Comparison of ENCODE assay signal across 8 mouse cellular contexts in the genomic region with DNA sequence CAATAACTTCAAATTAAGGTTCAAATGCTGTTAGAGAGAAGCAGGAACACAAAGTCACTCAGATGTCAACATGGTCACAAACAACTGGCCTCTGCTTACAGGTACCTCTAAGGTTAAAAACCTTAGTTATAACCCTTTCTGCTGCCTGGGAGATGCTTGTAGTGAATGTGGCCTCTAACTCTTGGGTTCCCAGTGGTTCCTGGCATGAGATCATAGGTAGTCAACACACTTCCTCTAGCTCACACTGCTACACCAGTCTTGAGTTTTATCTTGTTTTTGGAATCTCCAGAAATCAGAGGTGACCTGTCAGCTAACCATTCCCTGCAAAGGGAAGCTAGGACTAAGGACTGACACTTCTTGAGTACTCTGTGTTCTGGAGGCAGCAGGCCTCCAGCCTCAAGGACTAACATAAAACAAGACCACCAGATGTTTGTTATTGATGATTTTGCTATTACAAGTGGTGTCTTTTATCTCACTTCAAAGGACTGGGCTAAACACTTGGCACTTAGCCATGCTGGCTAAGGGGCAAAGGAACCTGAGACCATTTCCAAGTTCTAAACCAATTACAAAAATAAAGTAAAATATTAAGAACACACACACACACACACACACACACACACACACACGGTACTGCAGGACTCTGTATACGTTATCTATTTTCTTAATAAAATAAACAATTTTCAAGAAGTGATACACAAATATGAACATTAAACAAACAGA. TPM values are rescaled to one million over a fixed set of nuclear protein-coding genes. Genes with fewer than 3 reads are reported as not detected.
DNase-seq lines count a peak whose midpoint lies in the region; ATAC-seq and TF ChIP-seq lines count a peak whose summit lies in the region.

No protein-coding gene starts in this region.

- no peak overlapping the region for H3K27ac ChIP-seq in forebrain, postnatal 0 days (ENCODE audit: low read depth, low read length)
- H3K27ac ChIP-seq in liver, embryonic 13.5 days, result peak overlapping the region; percentile 89

- DNase-seq in CD4-positive, CD25-positive, alpha-beta regulatory T cell, adult 2 months (ENCODE audit: low read depth, low spot score), result peak; percentile 22
- DNase-seq in lung, adult 2 months, result no peak
- DNase-seq in lung, postnatal 25 days (ENCODE audit: low spot score), result no peak
- DNase-seq in forebrain, postnatal 0 days, result no peak
- no peak for DNase-seq in liver, embryonic 13.5 days
- no peak for DNase-seq in right cerebral cortex, postnatal 10 days (ENCODE audit: low spot score in 2 of 2)
- DNase-seq in embryo, embryonic 11 days, result no peak

- no peak for ATAC-seq in CD4-positive, CD25-positive, alpha-beta regulatory T cell, adult 4 months
- no peak for ATAC-seq in forebrain, postnatal 0 days
- no peak for ATAC-seq in liver, embryonic 13.5 days (ENCODE audit: low read depth)

- peaks cover 18% of the 10 kb centered on the region for H3K4me1 ChIP-seq in lung, adult 2 months (ENCODE audit: control insufficient read depth, insufficient read depth, low read length)
- H3K4me1 ChIP-seq in forebrain, postnatal 0 days (ENCODE audit: insufficient read depth), result peaks cover 5% of the 10 kb centered on the region
- H3K4me1 ChIP-seq in liver, embryonic 13.5 days (replicated peaks), result peaks cover 56% of the 10 kb centered on the region

- H3K9ac ChIP-seq in forebrain, postnatal 0 days, result no peak overlapping the region
- H3K9ac ChIP-seq in liver, embryonic 13.5 days, result peak overlapping the region; percentile 92

- no peak for TF ChIP-seq CTCF in lung, adult 2 months (IDR thresholded peaks at IDR 0.05; ENCODE audit: insufficient read depth, low read length)
- TF ChIP-seq CTCF in forebrain, postnatal 0 days (IDR thresholded peaks at IDR 0.05; ENCODE audit: low read depth), result no peak

- no peaks in the 10 kb centered on the region for H3K9me3 ChIP-seq in forebrain, postnatal 0 days (ENCODE audit: low read length)
- no peaks in the 10 kb centered on the region for H3K9me3 ChIP-seq in liver, embryonic 13.5 days (replicated peaks)

- H3K4me3 ChIP-seq in lung, adult 2 months (replicated peaks; ENCODE audit: extremely low read depth, low read depth, low read length), result peak overlapping the region; percentile 28
- no peak overlapping the region for H3K4me3 ChIP-seq in forebrain, postnatal 0 days (ENCODE audit: low read depth, low read length)
- peak overlapping the region; percentile 92 for H3K4me3 ChIP-seq in liver, embryonic 13.5 days (replicated peaks)

- peak overlapping the region; percentile 82 for H3K4me2 ChIP-seq in forebrain, postnatal 0 days (ENCODE audit: low read depth)
- peak overlapping the region; percentile 91 for H3K4me2 ChIP-seq in liver, embryonic 13.5 days

- WGBS in lung, adult 2 months, result 13% methylated on average over 2 of the region's 2 CpGs
- WGBS in forebrain, postnatal 0 days, result 65% methylated on average over 2 of the region's 2 CpGs
- WGBS in liver, embryonic 13.5 days (ENCODE audit: insufficient replicate concordance), result 70% methylated on average over 2 of the region's 2 CpGs

- no peaks in the 10 kb centered on the region for H3K36me3 ChIP-seq in forebrain, postnatal 0 days (ENCODE audit: insufficient read depth)
- no peaks in the 10 kb centered on the region for H3K36me3 ChIP-seq in liver, embryonic 13.5 days

- H3K27me3 ChIP-seq in forebrain, postnatal 0 days (ENCODE audit: insufficient read depth, low read length), result no peaks in the 10 kb centered on the region
- no peaks in the 10 kb centered on the region for H3K27me3 ChIP-seq in liver, embryonic 13.5 days

- TF ChIP-seq POLR2A in lung, adult 2 months (IDR thresholded peaks at IDR 0.05; ENCODE audit: borderline replicate concordance, extremely low read depth, low read depth, low read length), result no peak

RNA-seq across cellular contexts. Expression of gene Fyco1, which starts 1.6 kb away (rescaled TPM):
- polyA plus RNA-seq in CD4-positive, CD25-positive, alpha-beta regulatory T cell, adult 4 months (2017; shearing (Covaris generic)), result 10 to 100 TPM; 34.5 to 69.7 TPM
- polyA plus RNA-seq in lung, adult 2 months (2012; rRNA removed), result 8.8 and 14.4 TPM in 2 replicates
- 11.1 and 17.8 TPM in 2 replicates for total RNA-seq in forebrain, postnatal 0 days (2014; rRNA removed)
- 2.7 and 7.6 TPM in 2 replicates for polyA plus RNA-seq in forebrain, postnatal 0 days (2015; fragmentation: Nextera tagmentation; extraction: Ambion mirVana)
- 3.4 and 3.8 TPM in 2 replicates for polyA plus RNA-seq in liver, embryonic 13.5 days (2015; fragmentation: Nextera tagmentation; extraction: Ambion mirVana)

RNA-seq across cellular contexts. Expression of gene Xcr1, which starts 11.7 kb away (rescaled TPM):
- under 1 TPM; 0.12 to 0.61 TPM for polyA plus RNA-seq in CD4-positive, CD25-positive, alpha-beta regulatory T cell, adult 4 months (2017; shearing (Covaris generic))
- polyA plus RNA-seq in lung, adult 2 months (2012; rRNA removed), result 1.1 and 1.2 TPM in 2 replicates
- not detected in 2 replicates for total RNA-seq in forebrain, postnatal 0 days (2014; rRNA removed)
- polyA plus RNA-seq in forebrain, postnatal 0 days (2015; fragmentation: Nextera tagmentation; extraction: Ambion mirVana), result 0.06 and 0.14 TPM in 2 replicates
- polyA plus RNA-seq in liver, embryonic 13.5 days (2015; fragmentation: Nextera tagmentation; extraction: Ambion mirVana), result not detected in 2 replicates

RNA-seq across cellular contexts. Expression of gene Cxcr6, which starts 43.9 kb away (rescaled TPM):
- 10 to 100 TPM; 25.3 to 37.5 TPM for polyA plus RNA-seq in CD4-positive, CD25-positive, alpha-beta regulatory T cell, adult 4 months (2017; shearing (Covaris generic))
- 1.3 and 1.6 TPM in 2 replicates for polyA plus RNA-seq in lung, adult 2 months (2012; rRNA removed)
- total RNA-seq in forebrain, postnatal 0 days (2014; rRNA removed), result not detected in 2 replicates
- not detected in 2 replicates for polyA plus RNA-seq in forebrain, postnatal 0 days (2015; fragmentation: Nextera tagmentation; extraction: Ambion mirVana)
- 0.08 and 0.15 TPM in 2 replicates for polyA plus RNA-seq in liver, embryonic 13.5 days (2015; fragmentation: Nextera tagmentation; extraction: Ambion mirVana)

Comparison
In these comparisons a context has a peak if more than half of its experiments do, and no peak if none do; other contexts are left out.
1. RNA of gene Cxcr6, which starts 43.9 kb away (polyA plus RNA-seq): 25.3 to 37.5 TPM in CD4-positive, CD25-positive, alpha-beta regulatory T cell, adult 4 months; 1.3 to 1.6 TPM in lung, adult 2 months, 0.08 to 0.15 TPM in liver, embryonic 13.5 days and not detected in forebrain, postnatal 0 days; every median in the first group is over 10 times any median in the second.